Mouse (Mus musculus): ENCODE measurements around the gene Alas2. TPM values are rescaled to one million over a fixed set of nuclear protein-coding genes. Genes with fewer than 3 reads are reported as not detected.

Alas2 gene
- polyA plus RNA-seq, 1 experiment from 2014 or later = 82.3 TPM

GRCm38 (mm10) chrX:150588023-150588764, 41.0 kb downstream of the Alas2 start, which contains the start of gene Pfkfb1:
Gene Pfkfb1 (plus strand): TSS chrX:150588229.
- peak; percentile 78 for ATAC-seq (ENCODE audit: insufficient number of reproducible peaks, insufficient read depth, low FRiP score, low read depth)

GRCm38 (mm10) chrX:150589696-150590095, 42.5 kb downstream of the Alas2 start, which contains the start of gene Apex2:
Gene Apex2 (minus strand): TSS chrX:150589868.
- 69% methylated on average over 5 of the region's 5 CpGs for WGBS
- Histone ChIP-seq H3K36me3 (ENCODE audit: control insufficient read depth, insufficient read depth, low read length) (peaks cover 8% of the 10 kb centered on the region), H3K9me3 (ENCODE audit: control insufficient read depth, low read length) (no peaks in the 10 kb centered on the region), H3K27me3 (ENCODE audit: control insufficient read depth, insufficient read depth, low read length) (no peaks in the 10 kb centered on the region), H3K27ac (replicated peaks in 1 of 2; ENCODE audit: control insufficient read depth in 1 of 2, insufficient read depth in 1 of 2, low read depth in 2 of 2, low read length in 2 of 2) (0 out of 4 replicates have a peak within 1 kb of the TSS, but pooled peaks of 1 of the 2 experiments have one; percentile 80), H3K4me1 (ENCODE audit: control insufficient read depth in 2 of 2, insufficient read depth in 2 of 2, low read length in 2 of 2) (peaks cover 0 to 3% of the 10 kb centered on the region in 2 experiments; a peak in 2 of 4 replicates), H3K4me2 (ENCODE audit: low read length) (peak within 1 kb of the TSS; percentile 70), H3K4me3 (ENCODE audit: control insufficient read depth in 1 of 2, insufficient read depth in 1 of 2, low read depth in 1 of 2, low read length in 2 of 2) (peak within 1 kb of the TSS in 1 of 2 experiments; percentile 54; a peak in 2 of 4 replicates), H3K9ac (ENCODE audit: low read length) (no peak within 1 kb of the TSS)
- no peak for ATAC-seq (ENCODE audit: insufficient number of reproducible peaks, insufficient read depth, low FRiP score, low read depth)

More at GRCm38 (mm10) chrX:150588023-150588764, 41.0 kb downstream of the Alas2 start, which contains the start of gene Pfkfb1:
- Histone ChIP-seq H3K9ac (ENCODE audit: low read length) (peak within 1 kb of the TSS; percentile 79), H3K27me3 (ENCODE audit: control insufficient read depth, insufficient read depth, low read length) (no peaks in the 10 kb centered on the region), H3K27ac (replicated peaks in 1 of 2; ENCODE audit: control insufficient read depth in 1 of 2, insufficient read depth in 1 of 2, low read depth in 2 of 2, low read length in 2 of 2) (peak within 1 kb of the TSS; percentile 80 to 90), H3K4me3 (ENCODE audit: control insufficient read depth in 1 of 2, insufficient read depth in 1 of 2, low read depth in 1 of 2, low read length in 2 of 2) (peak within 1 kb of the TSS; percentile 54 to 74), H3K9me3 (ENCODE audit: control insufficient read depth, low read length) (no peaks in the 10 kb centered on the region), H3K36me3 (ENCODE audit: control insufficient read depth, insufficient read depth, low read length) (peaks cover 14% of the 10 kb centered on the region), H3K4me1 (ENCODE audit: control insufficient read depth in 2 of 2, insufficient read depth in 2 of 2, low read length in 2 of 2) (no peaks in the 10 kb centered on the region), H3K4me2 (ENCODE audit: low read length) (peak within 1 kb of the TSS; percentile 70)
- 22% methylated on average over 35 of the region's 35 CpGs for WGBS

- no peak overlapping the region for H3K4me2 ChIP-seq (ENCODE audit: low read length)
- H3K9ac ChIP-seq (ENCODE audit: low read length) = no peak overlapping the region
- no peaks in the 10 kb centered on the region for H3K36me3 ChIP-seq (ENCODE audit: control insufficient read depth, insufficient read depth, low read length)
- H3K27me3 ChIP-seq (ENCODE audit: control insufficient read depth, insufficient read depth, low read length) = no peaks in the 10 kb centered on the region
- H3K4me1 ChIP-seq (ENCODE audit: control insufficient read depth in 2 of 2, insufficient read depth in 2 of 2, low read length in 2 of 2) = peaks cover 0 to 3% of the 10 kb centered on the region in 2 experiments; a peak in 2 of 4 replicates
- no peak overlapping the region for H3K27ac ChIP-seq (replicated peaks in 1 of 2; ENCODE audit: control insufficient read depth in 1 of 2, insufficient read depth in 1 of 2, low read depth in 2 of 2, low read length in 2 of 2)
- no peak overlapping the region for H3K4me3 ChIP-seq (ENCODE audit: control insufficient read depth in 1 of 2, insufficient read depth in 1 of 2, low read depth in 1 of 2, low read length in 2 of 2)
- ATAC-seq (ENCODE audit: insufficient number of reproducible peaks, insufficient read depth, low FRiP score, low read depth) = no peak
- 71% methylated on average over 12 of the region's 12 CpGs for WGBS
- H3K9me3 ChIP-seq (ENCODE audit: control insufficient read depth, low read length) = no peaks in the 10 kb centered on the region
These were observed 46.3 kb downstream of the Alas2 start for GRCm38 (mm10) chrX:150593266-150594035.

GRCm38 (mm10) chrX:150594176-150594575, 47.0 kb downstream of the Alas2 start:
- H3K4me3 ChIP-seq (ENCODE audit: control insufficient read depth in 1 of 2, insufficient read depth in 1 of 2, low read depth in 1 of 2, low read length in 2 of 2) = no peak overlapping the region
- H3K27me3 ChIP-seq (ENCODE audit: control insufficient read depth, insufficient read depth, low read length) = no peaks in the 10 kb centered on the region
- WGBS = 52% methylated on average over 3 of the region's 3 CpGs
- H3K4me2 ChIP-seq (ENCODE audit: low read length) = no peak overlapping the region
- H3K27ac ChIP-seq (replicated peaks in 1 of 2; ENCODE audit: control insufficient read depth in 1 of 2, insufficient read depth in 1 of 2, low read depth in 2 of 2, low read length in 2 of 2) = no peak overlapping the region
- no peaks in the 10 kb centered on the region for H3K9me3 ChIP-seq (ENCODE audit: control insufficient read depth, low read length)
- no peak for ATAC-seq (ENCODE audit: insufficient number of reproducible peaks, insufficient read depth, low FRiP score, low read depth)
- peaks cover 0 to 3% of the 10 kb centered on the region in 2 experiments; a peak in 2 of 4 replicates for H3K4me1 ChIP-seq (ENCODE audit: control insufficient read depth in 2 of 2, insufficient read depth in 2 of 2, low read length in 2 of 2)
- no peak overlapping the region for H3K9ac ChIP-seq (ENCODE audit: low read length)
- H3K36me3 ChIP-seq (ENCODE audit: control insufficient read depth, insufficient read depth, low read length) = no peaks in the 10 kb centered on the region

DNA sequence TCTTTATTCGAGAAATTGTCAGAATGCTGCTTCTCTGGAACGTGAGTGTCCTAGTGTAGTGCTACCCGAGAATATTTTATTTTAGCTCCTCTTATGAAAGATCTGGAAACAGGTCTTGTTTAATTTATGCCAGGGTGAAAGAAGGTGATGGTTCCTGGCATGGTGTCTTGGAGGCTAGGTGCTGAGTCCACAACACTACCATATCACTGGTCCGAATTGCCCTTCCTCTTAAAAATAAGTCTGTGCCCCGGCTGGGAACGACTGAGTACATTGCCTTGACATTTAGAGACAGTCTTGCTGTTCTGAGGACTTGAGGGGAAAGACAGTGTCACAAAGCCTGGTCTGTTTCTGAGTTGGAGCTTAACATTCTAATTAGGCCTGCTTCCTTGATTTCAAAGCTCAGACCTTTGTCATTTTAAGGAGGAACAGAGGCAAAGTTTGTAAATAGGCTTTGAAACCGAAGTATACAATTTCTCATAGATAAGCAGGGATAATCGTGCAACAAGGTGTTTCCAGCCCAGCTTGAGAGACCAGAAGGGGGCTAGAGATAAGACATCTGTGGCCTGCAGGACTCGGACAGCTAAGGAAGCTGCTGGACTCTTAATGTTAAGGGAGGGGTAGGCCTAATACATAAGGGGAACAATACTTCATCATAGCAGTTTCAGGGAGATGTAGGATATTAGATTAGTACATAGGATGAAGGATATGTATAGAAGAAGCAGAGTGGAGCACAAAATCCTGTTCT, 48.0 kb downstream of the Alas2 start:
- no peak overlapping the region for H3K4me3 ChIP-seq (ENCODE audit: control insufficient read depth in 1 of 2, insufficient read depth in 1 of 2, low read depth in 1 of 2, low read length in 2 of 2)

GRCm38 (mm10) chrX:150598882-150599281, 51.7 kb downstream of the Alas2 start:
- Histone ChIP-seq H3K4me3 (ENCODE audit: control insufficient read depth in 1 of 2, insufficient read depth in 1 of 2, low read depth in 1 of 2, low read length in 2 of 2) (no peak overlapping the region), H3K9me3 (ENCODE audit: control insufficient read depth, low read length) (no peaks in the 10 kb centered on the region), H3K4me2 (ENCODE audit: low read length) (no peak overlapping the region), H3K36me3 (ENCODE audit: control insufficient read depth, insufficient read depth, low read length) (no peaks in the 10 kb centered on the region), H3K4me1 (ENCODE audit: control insufficient read depth in 2 of 2, insufficient read depth in 2 of 2, low read length in 2 of 2) (no peaks in the 10 kb centered on the region), H3K27me3 (ENCODE audit: control insufficient read depth, insufficient read depth, low read length) (no peaks in the 10 kb centered on the region), H3K27ac (replicated peaks in 1 of 2; ENCODE audit: control insufficient read depth in 1 of 2, insufficient read depth in 1 of 2, low read depth in 2 of 2, low read length in 2 of 2) (no peak overlapping the region), H3K9ac (ENCODE audit: low read length) (no peak overlapping the region)
- 79% methylated on average over 2 of the region's 2 CpGs for WGBS
- no peak for ATAC-seq (ENCODE audit: insufficient number of reproducible peaks, insufficient read depth, low FRiP score, low read depth)

More for the DNA sequence above, 48.0 kb downstream of the Alas2 start:
- Histone ChIP-seq H3K4me1 (ENCODE audit: control insufficient read depth in 2 of 2, insufficient read depth in 2 of 2, low read length in 2 of 2) (peaks cover 0 to 3% of the 10 kb centered on the region in 2 experiments; a peak in 2 of 4 replicates), H3K4me2 (ENCODE audit: low read length) (no peak overlapping the region), H3K27me3 (ENCODE audit: control insufficient read depth, insufficient read depth, low read length) (no peaks in the 10 kb centered on the region), H3K9me3 (ENCODE audit: control insufficient read depth, low read length) (no peaks in the 10 kb centered on the region), H3K27ac (replicated peaks in 1 of 2; ENCODE audit: control insufficient read depth in 1 of 2, insufficient read depth in 1 of 2, low read depth in 2 of 2, low read length in 2 of 2) (no peak overlapping the region), H3K36me3 (ENCODE audit: control insufficient read depth, insufficient read depth, low read length) (no peaks in the 10 kb centered on the region), H3K9ac (ENCODE audit: low read length) (no peak overlapping the region)
- 68% methylated on average over 9 of the region's 9 CpGs for WGBS
- no peak for ATAC-seq (ENCODE audit: insufficient number of reproducible peaks, insufficient read depth, low FRiP score, low read depth)
